Mouse (Mus musculus) E14TG2a.4 (cell line): ENCODE data around the gene Polr2c.

Source experiments
- CTCF ChIP-seq: conservative IDR thresholded peaks from 2 replicates; pipeline ENCODE4 v1.5.1; 2014; ENCODE audit warnings: low read length
- NANOG ChIP-seq: IDR thresholded peaks from 2 replicates; pipeline ENCODE4 v1.6.1; 2014; ENCODE audit warnings: borderline replicate concordance, low read length, mixed read lengths

- no peak for TF ChIP-seq CTCF
- TF ChIP-seq NANOG, result no peak
Measured at GRCm38 (mm10) chr8:94876197-94876730, 19.0 kb downstream of the Polr2c start, which contains the start of gene Dok4.
